In the genomic region with DNA sequence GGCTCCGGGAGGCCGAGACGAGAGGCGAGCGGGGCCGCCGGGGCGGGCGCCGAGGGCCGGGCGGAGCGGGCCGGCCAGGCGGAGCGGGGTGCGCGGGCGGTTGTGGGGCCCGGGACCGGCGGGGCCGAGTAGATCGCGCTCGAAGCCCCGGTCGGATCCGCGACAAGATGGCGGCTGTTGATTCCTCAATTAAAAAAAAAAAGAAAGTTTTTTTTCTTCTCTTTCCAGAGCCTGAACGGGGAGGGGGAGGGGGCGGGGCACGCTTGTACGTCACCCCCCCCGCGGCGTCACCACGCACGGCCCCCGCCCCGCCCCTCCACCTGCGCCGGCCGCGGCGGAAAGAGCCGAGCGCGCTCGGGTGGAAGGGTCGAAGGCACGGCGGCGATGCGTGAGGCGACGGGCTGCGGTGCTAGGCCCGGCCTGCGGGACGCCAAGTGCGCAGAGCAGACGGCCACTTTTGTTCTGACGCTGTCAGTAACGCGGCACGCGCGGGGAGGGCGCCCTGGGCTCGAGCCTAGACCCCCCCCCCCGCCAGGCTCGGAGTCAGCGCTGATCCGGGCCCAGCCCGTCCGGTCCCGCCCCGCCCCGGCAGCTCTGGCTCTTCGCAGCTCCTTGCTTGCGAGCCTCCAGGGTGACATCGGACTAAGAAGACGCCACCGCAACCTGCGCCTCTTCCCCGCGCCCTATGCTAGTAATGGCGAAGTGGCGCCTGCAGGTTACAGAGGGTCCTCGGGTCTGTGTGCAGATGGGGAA, we compare ENCODE assay signal across 7 mouse cellular contexts. TPM values are rescaled to one million over a fixed set of nuclear protein-coding genes. Genes with fewer than 3 reads are reported as not detected.
DNase-seq lines count a peak whose midpoint lies in the region; ATAC-seq lines count a peak whose summit lies in the region.

A gene (minus strand): TSS at position 199 of the 753 bp plus-strand sequence.

- H3K36me3 ChIP-seq in limb, embryonic 10.5 days: peaks cover 6% of the 10 kb centered on the region
- H3K36me3 ChIP-seq in midbrain, embryonic 13.5 days: no peaks in the 10 kb centered on the region

- H3K9ac ChIP-seq in midbrain, embryonic 13.5 days (replicated peaks): peak within 1 kb of the TSS; percentile 91

- H3K27ac ChIP-seq in limb, embryonic 10.5 days: peak within 1 kb of the TSS; percentile 97
- peak within 1 kb of the TSS; percentile 99 for H3K27ac ChIP-seq in midbrain, embryonic 13.5 days

- 2% methylated on average over 84 of the region's 92 CpGs for WGBS in limb, embryonic 10.5 days
- under 1% methylated on average over 80 of the region's 92 CpGs for WGBS in midbrain, embryonic 13.5 days

- peak within 1 kb of the TSS; percentile 94 for H3K4me3 ChIP-seq in limb, embryonic 10.5 days
- peak within 1 kb of the TSS; percentile 98 for H3K4me3 ChIP-seq in midbrain, embryonic 13.5 days (replicated peaks)

- H3K4me2 ChIP-seq in midbrain, embryonic 13.5 days (replicated peaks): peak within 1 kb of the TSS; percentile 84

- H3K4me1 ChIP-seq in limb, embryonic 10.5 days: peaks cover 22% of the 10 kb centered on the region
- peaks cover 33% of the 10 kb centered on the region for H3K4me1 ChIP-seq in midbrain, embryonic 13.5 days (replicated peaks)

- DNase-seq in adrenal gland, adult 8-10 months: peak; percentile 75
- peak; percentile 92 for DNase-seq in embryo, embryonic 9.5 days (ENCODE audit: extremely low spot score)
- peak; percentile 79 for DNase-seq in kidney, adult 11 months
- DNase-seq in limb, embryonic 10.5 days (ENCODE audit: low spot score): peak; percentile 98
- peak; percentile 84 for DNase-seq in spleen, adult 12 weeks (ENCODE audit: low spot score)

- H3K9me3 ChIP-seq in limb, embryonic 10.5 days (replicated peaks): no peaks in the 10 kb centered on the region
- no peaks in the 10 kb centered on the region for H3K9me3 ChIP-seq in midbrain, embryonic 13.5 days

- peaks cover 17% of the 10 kb centered on the region for H3K27me3 ChIP-seq in limb, embryonic 10.5 days (ENCODE audit: low read depth, poor library complexity, severe bottlenecking)
- peaks cover 11% of the 10 kb centered on the region; the same call in 1 of the 2 replicates for H3K27me3 ChIP-seq in midbrain, embryonic 13.5 days

- peak; percentile 86 for ATAC-seq in granulocyte monocyte progenitor cell, adult 5-6 weeks (replicated peaks; ENCODE audit: poor library complexity, severe bottlenecking)
- ATAC-seq in midbrain, embryonic 13.5 days: peak; percentile 94

RNA-seq across cellular contexts. Expression of the gene that starts here (rescaled TPM):
- total RNA-seq in adrenal gland, adult 8-10 months (2022): 10 to 100 TPM; 47.8 to 76.1 (median 57.0) TPM
- 33.0 and 52.9 TPM in 2 replicates for total RNA-seq in granulocyte monocyte progenitor cell, adult 5-6 weeks (2014; fragmentation: Nextera tagmentation)
- 12.3 and 13.5 TPM in 2 replicates for total RNA-seq in granulocyte monocyte progenitor cell, adult 5-6 weeks (2017)
- polyA plus RNA-seq in limb, embryonic 10.5 days (2016; fragmentation: Nextera tagmentation; extraction: Ambion mirVana): 31.1 and 36.9 TPM in 2 replicates
- 43.8 and 47.1 TPM in 2 replicates for polyA plus RNA-seq in midbrain, embryonic 13.5 days (2015; fragmentation: Nextera tagmentation; extraction: Ambion mirVana)

Comparison
In these comparisons a context has a peak if more than half of its experiments do, and no peak if none do; other contexts are left out.
1. Peak in every context shown above with its lines: DNase-seq, ATAC-seq, H3K4me3 ChIP-seq and H3K27ac ChIP-seq.